Mouse (Mus musculus) heart, postnatal 0 days (tissue): ENCODE measurements around the gene Acvr1b.

ENCODE experiments used
- CTCF ChIP-seq: IDR thresholded peaks from 2 replicates; pipeline ENCODE4 v1.5.1; 2016; ENCODE audit warnings: antibody characterized with exemption, control low read depth, low read depth
- EP300 ChIP-seq: IDR thresholded peaks from 2 replicates; pipeline ENCODE4 v1.6.1; 2016; ENCODE audit warnings: antibody characterized with exemption, low read depth

DNA sequence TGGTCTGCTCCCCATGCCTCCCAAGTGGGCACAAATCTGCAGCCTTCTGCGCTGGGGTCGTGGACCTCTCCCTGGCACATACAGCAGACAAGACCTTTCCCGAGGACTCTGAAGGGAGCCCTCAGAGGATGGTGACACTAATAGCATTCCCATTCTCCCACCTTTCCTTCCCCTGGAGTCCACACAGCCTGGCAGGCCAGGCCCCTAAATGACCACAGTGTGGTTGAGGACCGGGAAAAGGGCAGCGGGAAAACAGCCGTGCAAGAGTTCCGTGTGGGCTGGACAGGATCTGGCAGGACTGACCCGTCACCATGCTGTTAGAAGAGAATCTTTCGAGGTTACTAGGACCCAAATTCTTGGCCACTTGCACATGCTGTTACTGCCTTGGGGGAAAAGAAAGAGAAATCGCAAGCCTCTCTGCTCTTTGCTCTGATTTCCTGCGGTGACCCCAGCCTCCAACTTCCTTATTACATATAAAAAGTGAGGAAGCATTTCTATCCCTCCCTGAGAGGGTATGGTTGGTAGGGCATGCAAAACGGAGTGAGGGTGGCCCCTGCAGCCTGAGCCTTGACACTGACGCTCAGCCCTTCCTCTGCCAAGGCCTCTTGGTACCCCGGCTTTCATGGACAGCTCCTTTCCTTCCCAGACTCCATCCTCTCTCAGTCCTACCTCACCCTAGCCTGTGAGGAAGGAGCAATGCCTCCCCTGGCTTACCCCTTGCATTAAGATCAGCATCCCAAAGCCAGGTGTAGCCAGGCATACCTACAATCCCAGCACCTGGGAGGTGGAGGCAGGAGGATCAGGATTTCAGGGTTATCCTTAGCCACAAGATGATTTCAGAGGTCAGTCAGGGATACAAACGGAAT lies 27.5 kb upstream of the Acvr1b start:
- TF ChIP-seq CTCF (no peak), EP300 (no peak)
